Mouse (Mus musculus): ENCODE measurements around the gene Itgb1bp1. TPM values are rescaled to one million over a fixed set of nuclear protein-coding genes. Genes with fewer than 3 reads are reported as not detected.

Gene Itgb1bp1
- total RNA-seq, 1 experiment = 24.3 TPM

- Histone ChIP-seq H3K9me3 (ENCODE audit: control insufficient read depth, insufficient read depth, low read depth, low read length) (no peaks in the 10 kb centered on the region), H3K36me3 (ENCODE audit: control insufficient read depth, insufficient read depth, low read length, poor library complexity, severe bottlenecking) (peaks cover 5% of the 10 kb centered on the region), H3K4me1 (ENCODE audit: control insufficient read depth in 2 of 2, insufficient read depth in 2 of 2, low read length in 2 of 2, poor library complexity in 1 of 2) (peaks cover 0 to 3% of the 10 kb centered on the region in 2 experiments; a peak in 1 of 4 replicates), H3K9ac (ENCODE audit: insufficient read depth, low read depth, low read length, poor library complexity, severe bottlenecking) (peak overlapping the region; percentile 92), H3K27ac (ENCODE audit: insufficient read depth, low read depth, low read length, poor library complexity, severe bottlenecking) (no peak overlapping the region; the same call in 1 of the 2 replicates), H3K4me3 (ENCODE audit: insufficient read depth in 1 of 2, low read depth in 1 of 2, low read length in 2 of 2, poor library complexity in 1 of 2, severe bottlenecking in 1 of 2) (peak overlapping the region; percentile 93 to 94)
- no peak for DNase-seq (ENCODE audit: low read depth, low spot score)
- in situ Hi-C loops (cut with MboI; ENCODE audit: low sequenced_read_pairs in 2 of 2, unreplicated experiment in 2 of 2) = no loop called here
- TF ChIP-seq MAFK (IDR thresholded peaks at IDR 0.05; ENCODE audit: insufficient read depth, low read depth, low read length) (no peak), CHD2 (IDR thresholded peaks at IDR 0.05; ENCODE audit: low read depth, low read length) (no peak), ZNF384 (IDR thresholded peaks at IDR 0.05; ENCODE audit: low read depth, low read length) (no peak), HCFC1 (IDR thresholded peaks at IDR 0.05; ENCODE audit: borderline replicate concordance, insufficient read depth, low read length) (no peak), ZC3H11A (IDR thresholded peaks at IDR 0.05; ENCODE audit: borderline replicate concordance, low read depth, low read length) (no peak)
These were observed 897 bp upstream of the Itgb1bp1 start for GRCm38 (mm10) chr12:21286712-21287650.

- DNase-seq (ENCODE audit: low read depth, low spot score) = no peak
- Histone ChIP-seq H3K36me3 (ENCODE audit: control insufficient read depth, insufficient read depth, low read length, poor library complexity, severe bottlenecking) (no peaks in the 10 kb centered on the region), H3K4me3 (ENCODE audit: insufficient read depth in 1 of 2, low read depth in 1 of 2, low read length in 2 of 2, poor library complexity in 1 of 2, severe bottlenecking in 1 of 2) (peak overlapping the region; percentile 93 to 94), H3K9ac (ENCODE audit: insufficient read depth, low read depth, low read length, poor library complexity, severe bottlenecking) (peak overlapping the region; percentile 89), H3K4me1 (ENCODE audit: control insufficient read depth in 2 of 2, insufficient read depth in 2 of 2, low read length in 2 of 2, poor library complexity in 1 of 2) (peaks cover 0 to 3% of the 10 kb centered on the region in 2 experiments; a peak in 1 of 4 replicates), H3K27ac (ENCODE audit: insufficient read depth, low read depth, low read length, poor library complexity, severe bottlenecking) (no peak overlapping the region), H3K9me3 (ENCODE audit: control insufficient read depth, insufficient read depth, low read depth, low read length) (no peaks in the 10 kb centered on the region)
- in situ Hi-C loops (cut with MboI; ENCODE audit: low sequenced_read_pairs in 2 of 2, unreplicated experiment in 2 of 2) = no loop called here
- no peak for TF ChIP-seq HCFC1 (IDR thresholded peaks at IDR 0.05; ENCODE audit: borderline replicate concordance, insufficient read depth, low read length)
- TF ChIP-seq CHD2 (IDR thresholded peaks at IDR 0.05; ENCODE audit: low read depth, low read length) = peak; percentile 82
These were observed 409 bp downstream of the Itgb1bp1 start for GRCm38 (mm10) chr12:21285508-21286242.

GRCm38 (mm10) chr12:21284761-21285441 is 1.2 kb downstream of the Itgb1bp1 start, which contains the start of gene Cpsf3:
TSS of gene Cpsf3 (plus strand) at chr12:21285391.
- TF ChIP-seq HCFC1 (IDR thresholded peaks at IDR 0.05; ENCODE audit: borderline replicate concordance, insufficient read depth, low read length) (no peak), MAFK (IDR thresholded peaks at IDR 0.05; ENCODE audit: insufficient read depth, low read depth, low read length) (no peak), CHD2 (IDR thresholded peaks at IDR 0.05; ENCODE audit: low read depth, low read length) (no peak), ZC3H11A (IDR thresholded peaks at IDR 0.05; ENCODE audit: borderline replicate concordance, low read depth, low read length) (no peak), ZNF384 (IDR thresholded peaks at IDR 0.05; ENCODE audit: low read depth, low read length) (no peak)
- in situ Hi-C loops (cut with MboI; ENCODE audit: low sequenced_read_pairs in 2 of 2, unreplicated experiment in 2 of 2) = no loop called here
- peak within 1 kb of the TSS; percentile 73; the same call in 1 of the 2 replicates for H3K27ac ChIP-seq (ENCODE audit: insufficient read depth, low read depth, low read length, poor library complexity, severe bottlenecking)
- peaks cover 0 to 3% of the 10 kb centered on the region in 2 experiments; a peak in 1 of 4 replicates for H3K4me1 ChIP-seq (ENCODE audit: control insufficient read depth in 2 of 2, insufficient read depth in 2 of 2, low read length in 2 of 2, poor library complexity in 1 of 2)
- no peaks in the 10 kb centered on the region for H3K9me3 ChIP-seq (ENCODE audit: control insufficient read depth, insufficient read depth, low read depth, low read length)
- H3K9ac ChIP-seq (ENCODE audit: insufficient read depth, low read depth, low read length, poor library complexity, severe bottlenecking) = peak within 1 kb of the TSS; percentile 92
- peak within 1 kb of the TSS; percentile 93 to 94 for H3K4me3 ChIP-seq (ENCODE audit: insufficient read depth in 1 of 2, low read depth in 1 of 2, low read length in 2 of 2, poor library complexity in 1 of 2, severe bottlenecking in 1 of 2)
- DNase-seq (ENCODE audit: low read depth, low spot score) = no peak
- H3K36me3 ChIP-seq (ENCODE audit: control insufficient read depth, insufficient read depth, low read length, poor library complexity, severe bottlenecking) = no peaks in the 10 kb centered on the region

- Histone ChIP-seq H3K4me1 (ENCODE audit: control insufficient read depth in 2 of 2, insufficient read depth in 2 of 2, low read length in 2 of 2, poor library complexity in 1 of 2) (no peaks in the 10 kb centered on the region), H3K27ac (ENCODE audit: insufficient read depth, low read depth, low read length, poor library complexity, severe bottlenecking) (no peak overlapping the region), H3K4me3 (ENCODE audit: insufficient read depth in 1 of 2, low read depth in 1 of 2, low read length in 2 of 2, poor library complexity in 1 of 2, severe bottlenecking in 1 of 2) (no peak overlapping the region), H3K9ac (ENCODE audit: insufficient read depth, low read depth, low read length, poor library complexity, severe bottlenecking) (no peak overlapping the region), H3K9me3 (ENCODE audit: control insufficient read depth, insufficient read depth, low read depth, low read length) (no peaks in the 10 kb centered on the region), H3K36me3 (ENCODE audit: control insufficient read depth, insufficient read depth, low read length, poor library complexity, severe bottlenecking) (peaks cover 4% of the 10 kb centered on the region)
- TF ChIP-seq CHD2 (IDR thresholded peaks at IDR 0.05; ENCODE audit: low read depth, low read length) (no peak), ZNF384 (IDR thresholded peaks at IDR 0.05; ENCODE audit: low read depth, low read length) (no peak), MAFK (IDR thresholded peaks at IDR 0.05; ENCODE audit: insufficient read depth, low read depth, low read length) (no peak), HCFC1 (IDR thresholded peaks at IDR 0.05; ENCODE audit: borderline replicate concordance, insufficient read depth, low read length) (no peak), ZC3H11A (IDR thresholded peaks at IDR 0.05; ENCODE audit: borderline replicate concordance, low read depth, low read length) (no peak)
- DNase-seq (ENCODE audit: low read depth, low spot score) = no peak
- in situ Hi-C loops (cut with MboI; ENCODE audit: low sequenced_read_pairs in 2 of 2, unreplicated experiment in 2 of 2) = no loop called here
These were observed 8.7 kb downstream of the Itgb1bp1 start for GRCm38 (mm10) chr12:21277352-21277864.
